Mouse (Mus musculus): ENCODE measurements around the gene 2210016F16Rik. TPM values are rescaled to one million over a fixed set of nuclear protein-coding genes. Genes with fewer than 3 reads are reported as not detected.

The 2210016F16Rik gene
- total RNA-seq, 2 experiments from 2014 or later: 6.8 to 6.9 TPM

Small RNAs within 50 kb of the gene (microRNA-seq; reads per million reads assigned to microRNA genes)
- gene Mir7-1: 68.7 to 74.2 reads per million in 2 experiments

Other genes with a start within 250 kb of the 2210016F16Rik start
- gene Idnk, start 227.6 kb downstream of the 2210016F16Rik start, total RNA-seq (2021): 1 to 10 TPM; 8.5 to 8.6 TPM
- gene Ubqln1, start 169.6 kb downstream of the 2210016F16Rik start, total RNA-seq (2021): 10 to 100 TPM; 42.1 to 44.9 TPM
- 10 to 100 TPM; 20.6 to 24.3 TPM for gene Gkap1, start 109.5 kb downstream of the 2210016F16Rik start, total RNA-seq (2021)
- not detected for gene Kif27, start 26.1 kb downstream of the 2210016F16Rik start, total RNA-seq (2021)
- 1 to 10 TPM; 4.8 to 5.0 TPM for gene Rmi1, start 17.0 kb upstream of the 2210016F16Rik start, total RNA-seq (2021)
- gene Hnrnpk, start 18.1 kb upstream of the 2210016F16Rik start, total RNA-seq (2021): 100 to 1,000 TPM; 216 to 254 TPM
- gene Slc28a3, start 225.7 kb upstream of the 2210016F16Rik start, total RNA-seq (2021): not detected

Measured in gastrocnemius, postnatal 36 days (tissue).